Mouse (Mus musculus): Measurements from ENCODE around the gene Anln.

The Anln gene

GRCm38 (mm10) chr9:22399021-22399420 lies 10.0 kb upstream of the Anln start:
- no peak for DNase-seq

GRCm38 (mm10) chr9:22394725-22395124 lies 5.7 kb upstream of the Anln start:
- DNase-seq = no peak

- no peak for DNase-seq
Observed at GRCm38 (mm10) chr9:22390390-22390789, 1.4 kb upstream of the Anln start.

- DNase-seq = no peak
Observed at GRCm38 (mm10) chr9:22389736-22390245, 803 bp upstream of the Anln start.

- peak; percentile 6 for DNase-seq
Observed at GRCm38 (mm10) chr9:22388401-22388980, 497 bp downstream of the Anln start.

- DNase-seq = no peak
Observed at GRCm38 (mm10) chr9:22387901-22388300, 1.1 kb downstream of the Anln start.

GRCm38 (mm10) chr9:22385890-22386289 lies 3.1 kb downstream of the Anln start:
- DNase-seq = no peak

GRCm38 (mm10) chr9:22376086-22376485 lies 12.9 kb downstream of the Anln start:
- peak; percentile 14 for DNase-seq

GRCm38 (mm10) chr9:22372760-22373159 lies 16.2 kb downstream of the Anln start:
- no peak for DNase-seq

- no peak for DNase-seq
Observed at GRCm38 (mm10) chr9:22368030-22368429, 21.0 kb downstream of the Anln start.

GRCm38 (mm10) chr9:22366621-22367020 lies 22.4 kb downstream of the Anln start:
- no peak for DNase-seq

- no peak for DNase-seq
Observed at GRCm38 (mm10) chr9:22366221-22366620, 22.8 kb downstream of the Anln start.

GRCm38 (mm10) chr9:22360916-22361315 lies 28.1 kb downstream of the Anln start:
- no peak for DNase-seq

GRCm38 (mm10) chr9:22355919-22356318 lies 33.1 kb downstream of the Anln start:
- no peak for DNase-seq

- DNase-seq = no peak
Observed at GRCm38 (mm10) chr9:22353901-22354300, 35.1 kb downstream of the Anln start.

- no peak for DNase-seq
Observed at GRCm38 (mm10) chr9:22353465-22353864, 35.5 kb downstream of the Anln start.

- DNase-seq = no peak
Observed at GRCm38 (mm10) chr9:22340331-22340730, 48.7 kb downstream of the Anln start.

- DNase-seq = no peak
Observed at GRCm38 (mm10) chr9:22337217-22337616, 51.8 kb downstream of the Anln start.

- DNase-seq = peak; percentile 74
Observed at GRCm38 (mm10) chr9:22327475-22328387, 61.3 kb downstream of the Anln start.

- no peak for DNase-seq
Observed at GRCm38 (mm10) chr9:22327099-22327474, 61.9 kb downstream of the Anln start.

GRCm38 (mm10) chr9:22324579-22324978 lies 64.4 kb downstream of the Anln start:
- DNase-seq = no peak

- DNase-seq = no peak
Observed at GRCm38 (mm10) chr9:22322381-22323211, 66.4 kb downstream of the Anln start.

GRCm38 (mm10) chr9:22319109-22319508 lies 69.9 kb downstream of the Anln start:
- DNase-seq = no peak

Measured in right cerebral cortex, postnatal 25 days (tissue).